Mouse (Mus musculus) ZHBTc4 (cell line): ENCODE measurements around the gene Igfbp7.

Source experiments
- DNase-seq: peaks from one replicate; pipeline ENCODE4 v3.0.0-alpha.2; 2011; ENCODE audit warnings: low read depth, low spot score

Gene Igfbp7

GRCm38 (mm10) chr5:77405455-77406057, 2.3 kb downstream of the Igfbp7 start:
- DNase-seq = no peak

GRCm38 (mm10) chr5:77404941-77405340, 2.9 kb downstream of the Igfbp7 start:
- DNase-seq = no peak

DNA sequence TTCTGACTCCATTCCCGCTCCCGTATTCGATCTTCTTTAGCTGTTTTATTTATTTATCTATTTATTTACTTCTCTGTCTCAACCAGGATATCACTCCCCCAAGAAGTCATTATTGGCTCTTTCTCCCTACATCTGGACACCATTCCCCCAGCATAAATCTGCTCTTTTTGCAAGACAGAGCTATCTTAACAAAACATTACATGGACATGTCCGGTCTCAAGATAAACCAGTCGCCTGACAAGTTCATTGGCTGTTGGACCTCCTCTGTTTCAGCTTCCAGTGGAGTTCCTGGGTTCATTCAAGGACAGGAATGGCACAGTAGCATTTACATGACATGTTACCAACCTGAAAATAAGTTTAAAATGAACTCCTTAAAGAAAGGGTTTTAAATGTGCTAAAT, 4.9 kb downstream of the Igfbp7 start:
- no peak for DNase-seq

DNA sequence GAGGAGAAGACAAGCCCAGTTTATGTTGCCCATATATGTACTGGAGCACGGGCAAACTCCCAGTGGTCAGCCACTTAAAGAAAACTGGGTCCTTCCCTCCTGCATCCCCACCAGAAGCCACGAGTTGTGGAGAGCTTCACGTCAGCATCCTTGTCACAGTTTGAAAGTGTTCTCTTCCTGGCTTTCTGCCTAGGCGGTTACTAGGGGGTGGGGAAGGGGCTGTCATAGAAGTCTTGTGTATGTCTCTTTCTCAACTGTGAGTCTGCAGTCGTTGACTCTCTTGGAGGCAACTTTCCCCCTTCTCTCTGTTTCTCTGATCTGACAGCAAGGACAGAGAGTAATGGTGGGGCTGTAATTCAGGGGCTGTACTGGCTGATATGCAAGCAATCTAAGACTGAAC, 5.7 kb downstream of the Igfbp7 start:
- no peak for DNase-seq

- no peak for DNase-seq
Observed at GRCm38 (mm10) chr5:77400823-77401222, 7.0 kb downstream of the Igfbp7 start.

DNA sequence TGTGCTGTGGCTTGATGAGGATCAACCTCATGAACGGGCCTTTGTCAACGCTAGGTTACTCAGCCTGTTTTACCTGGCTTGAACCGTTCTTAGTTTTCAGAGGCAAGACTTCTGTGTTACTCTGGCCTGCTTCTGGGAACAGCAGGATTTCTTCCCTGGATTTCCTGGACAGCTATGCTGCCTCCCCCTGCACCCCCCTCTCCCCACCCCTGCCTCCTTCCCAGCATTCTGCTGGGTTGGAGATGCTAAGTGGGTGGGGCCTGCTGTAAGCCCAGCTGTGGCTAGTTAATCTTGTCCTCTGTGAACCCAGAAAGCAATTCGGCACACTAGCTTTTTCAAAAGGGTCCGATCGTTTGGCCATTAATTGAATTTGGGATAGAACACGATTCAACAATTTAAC, 7.7 kb downstream of the Igfbp7 start:
- DNase-seq = peak; percentile 23

DNA sequence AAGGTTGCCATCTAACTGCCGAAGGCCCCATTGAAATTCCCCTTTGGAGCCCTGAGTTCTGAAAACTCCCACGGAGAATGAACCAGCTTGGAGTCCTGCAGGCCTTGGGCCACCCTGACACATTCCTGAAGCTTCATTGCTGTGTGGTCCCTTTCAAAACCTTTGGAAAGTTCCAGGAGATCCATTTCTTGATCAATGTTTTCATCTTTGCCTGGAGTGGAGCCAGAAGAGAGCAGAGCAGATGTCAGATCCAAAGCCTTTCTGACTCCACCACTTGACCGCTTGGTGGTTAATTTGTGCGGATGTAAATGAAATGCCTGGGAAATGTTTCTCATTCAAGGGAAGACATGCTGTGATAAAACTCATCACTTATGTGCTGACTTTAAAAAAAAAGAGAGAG, 8.8 kb downstream of the Igfbp7 start:
- no peak for DNase-seq

DNA sequence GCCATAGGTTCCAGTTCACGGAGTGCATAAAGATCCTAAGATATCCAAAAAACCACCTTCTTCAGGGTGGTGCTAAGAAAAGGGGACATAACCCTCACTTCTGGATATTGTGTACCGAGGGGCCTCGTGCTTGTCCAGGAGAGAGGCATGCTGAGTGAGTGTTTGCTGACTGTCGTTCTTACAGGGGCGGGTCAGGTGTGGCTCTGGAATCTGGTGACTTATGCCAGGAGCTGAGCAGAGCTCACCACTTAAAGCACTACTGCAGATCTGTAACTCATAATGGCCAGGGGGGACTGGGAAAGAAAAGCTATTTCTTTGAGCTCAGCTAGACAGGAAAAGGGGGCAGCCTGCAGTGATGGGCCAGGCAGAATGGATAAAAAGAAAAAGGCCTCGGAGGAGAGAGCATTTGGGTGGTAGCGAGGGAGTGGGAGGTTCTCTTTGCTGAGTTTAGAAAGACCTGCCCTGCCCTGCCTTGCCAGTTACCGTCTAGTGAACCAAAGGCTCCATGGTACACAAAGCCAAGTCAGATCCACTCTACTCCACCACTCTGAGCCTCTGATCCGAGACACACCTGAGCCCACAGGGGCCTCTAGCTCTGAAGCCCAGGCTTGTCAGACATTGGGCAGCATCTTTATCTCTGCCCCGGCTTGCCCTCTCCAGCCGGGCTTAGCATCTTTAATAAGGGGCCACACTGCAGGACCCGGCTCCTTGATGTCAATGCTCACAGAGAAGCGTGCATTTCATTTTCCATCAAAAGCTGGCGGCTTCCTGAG, 9.4 kb downstream of the Igfbp7 start:
- DNase-seq = no peak

- no peak for DNase-seq
Observed at GRCm38 (mm10) chr5:77393990-77394618, 13.7 kb downstream of the Igfbp7 start.

DNA sequence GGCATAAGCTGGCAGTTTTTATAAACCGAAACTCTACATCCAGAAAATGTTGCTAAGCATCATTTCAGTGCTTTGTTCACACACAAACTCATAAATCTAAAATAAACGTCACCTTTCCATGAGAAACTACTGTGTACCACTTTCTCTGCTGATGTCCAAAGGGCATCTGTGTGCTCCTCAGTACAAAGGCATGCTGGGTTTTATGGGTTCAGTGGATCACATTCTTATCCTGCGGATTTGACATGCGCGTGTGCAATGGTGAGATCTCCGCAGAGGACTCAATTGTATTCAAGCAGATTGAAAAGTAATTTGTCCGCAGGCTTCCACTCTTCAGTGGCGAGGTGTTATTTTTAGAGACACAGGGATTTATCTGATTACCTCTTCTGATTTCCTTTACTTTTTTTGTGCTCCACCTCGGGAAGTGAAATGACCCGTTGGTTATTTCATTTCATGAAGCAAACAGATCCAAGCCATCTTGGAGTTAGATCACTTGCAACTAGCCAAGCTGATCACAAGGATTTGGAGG, 14.7 kb downstream of the Igfbp7 start:
- DNase-seq = no peak

GRCm38 (mm10) chr5:77390272-77390671, 17.6 kb downstream of the Igfbp7 start:
- DNase-seq = no peak

DNA sequence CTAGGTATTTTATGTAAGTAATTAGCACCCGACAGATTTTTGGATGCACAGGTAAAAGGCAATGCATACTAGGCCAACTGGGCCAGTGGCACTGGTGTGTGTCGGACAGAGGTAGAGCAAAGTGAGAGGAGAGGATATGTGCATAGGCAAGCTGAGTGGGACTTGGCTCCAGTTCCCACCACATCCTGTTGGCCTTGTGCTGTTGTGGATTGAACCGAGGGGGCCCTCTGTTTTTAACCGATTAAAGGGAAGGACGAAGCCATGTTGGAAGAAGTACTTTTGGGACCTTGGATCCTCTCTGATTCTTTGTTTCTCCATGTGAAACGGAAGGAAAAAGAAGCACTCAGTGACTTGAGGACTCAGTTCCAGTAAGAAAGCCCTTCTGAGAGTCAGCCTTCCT, 19.5 kb downstream of the Igfbp7 start:
- DNase-seq = no peak

DNA sequence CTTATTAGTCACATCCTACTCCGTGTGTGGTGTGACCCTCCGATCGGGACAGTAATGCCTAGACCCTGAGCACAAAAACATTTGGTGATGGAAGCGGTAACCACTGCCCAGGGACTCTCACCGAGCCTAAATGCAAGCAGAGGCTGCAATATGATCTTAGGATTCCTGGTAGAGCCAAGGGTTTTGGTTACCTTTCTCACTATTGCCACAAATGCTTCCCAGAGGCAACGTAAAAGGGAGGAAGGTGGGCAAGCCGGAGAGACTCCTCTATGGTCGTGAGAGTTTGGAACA, 20.5 kb downstream of the Igfbp7 start:
- DNase-seq = no peak

GRCm38 (mm10) chr5:77386596-77387413, 21.0 kb downstream of the Igfbp7 start:
- DNase-seq = no peak

DNA sequence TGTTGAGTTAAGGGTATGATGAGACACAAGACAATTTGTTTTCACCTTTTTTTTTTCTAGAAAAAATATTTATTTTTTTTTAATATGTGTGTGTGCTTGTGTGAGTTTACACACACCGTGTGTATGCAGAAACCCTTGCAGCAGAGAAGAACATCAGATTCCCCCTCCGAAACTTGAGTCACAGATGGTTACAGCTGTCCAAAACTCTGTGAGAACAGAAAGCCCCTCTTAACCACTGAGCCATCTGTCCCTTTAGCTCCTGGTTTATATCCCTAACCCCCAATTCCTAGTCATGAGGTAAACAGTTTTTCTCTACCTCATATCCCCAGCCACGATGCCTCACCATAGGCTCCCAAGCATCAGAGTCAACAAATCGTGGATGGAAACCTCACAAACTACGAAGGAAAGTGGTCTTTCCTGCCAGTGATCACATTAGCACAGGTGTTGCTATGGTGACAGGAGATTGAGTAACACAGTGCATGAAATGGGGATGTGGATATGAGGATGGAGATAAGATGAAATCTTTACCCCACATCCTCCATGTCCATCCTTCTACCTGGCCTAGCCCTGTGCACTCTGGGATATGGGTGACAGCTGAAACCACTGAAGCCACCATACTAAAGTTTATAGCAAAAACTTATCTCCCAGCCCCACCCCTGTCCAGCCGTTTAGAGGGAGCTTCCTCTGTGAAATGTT, 21.8 kb downstream of the Igfbp7 start:
- no peak for DNase-seq

DNA sequence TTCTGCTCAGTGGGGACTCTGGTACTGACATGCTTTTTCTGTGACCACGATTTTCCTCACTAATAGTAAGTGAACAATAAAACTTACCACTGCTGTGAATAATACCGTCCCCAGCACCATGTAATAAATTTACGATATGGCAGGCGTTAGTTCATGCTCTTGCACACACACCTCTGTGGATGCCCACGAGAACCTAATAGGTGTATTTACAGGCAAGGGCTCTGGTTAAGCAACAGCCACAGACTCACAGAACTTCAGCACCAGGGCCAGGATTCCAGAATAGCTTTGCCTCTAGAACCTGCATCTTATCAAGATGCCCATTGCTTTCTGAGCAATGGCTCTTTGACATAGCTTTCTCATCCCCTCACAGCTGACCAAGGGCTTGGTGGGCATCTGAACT, 22.6 kb downstream of the Igfbp7 start:
- no peak for DNase-seq

DNA sequence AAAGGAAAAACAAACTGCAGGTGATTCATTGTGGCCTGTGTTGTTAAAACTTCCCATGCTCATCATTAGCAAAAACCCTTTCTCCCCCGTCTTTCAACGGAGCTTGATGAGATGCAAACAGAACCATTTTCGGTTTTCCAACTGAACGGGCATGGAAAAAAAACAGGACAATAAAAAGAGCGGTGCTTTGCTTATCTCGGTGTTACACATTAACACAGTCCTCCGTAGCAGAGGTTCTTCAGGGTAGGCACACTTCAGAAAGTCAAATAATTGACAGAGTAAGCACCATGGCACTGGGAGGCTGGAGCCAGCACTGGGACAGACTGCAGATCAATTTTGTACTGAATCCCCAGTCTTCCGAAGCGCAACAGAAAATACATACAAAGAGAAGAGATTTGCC, 23.1 kb downstream of the Igfbp7 start:
- no peak for DNase-seq

DNA sequence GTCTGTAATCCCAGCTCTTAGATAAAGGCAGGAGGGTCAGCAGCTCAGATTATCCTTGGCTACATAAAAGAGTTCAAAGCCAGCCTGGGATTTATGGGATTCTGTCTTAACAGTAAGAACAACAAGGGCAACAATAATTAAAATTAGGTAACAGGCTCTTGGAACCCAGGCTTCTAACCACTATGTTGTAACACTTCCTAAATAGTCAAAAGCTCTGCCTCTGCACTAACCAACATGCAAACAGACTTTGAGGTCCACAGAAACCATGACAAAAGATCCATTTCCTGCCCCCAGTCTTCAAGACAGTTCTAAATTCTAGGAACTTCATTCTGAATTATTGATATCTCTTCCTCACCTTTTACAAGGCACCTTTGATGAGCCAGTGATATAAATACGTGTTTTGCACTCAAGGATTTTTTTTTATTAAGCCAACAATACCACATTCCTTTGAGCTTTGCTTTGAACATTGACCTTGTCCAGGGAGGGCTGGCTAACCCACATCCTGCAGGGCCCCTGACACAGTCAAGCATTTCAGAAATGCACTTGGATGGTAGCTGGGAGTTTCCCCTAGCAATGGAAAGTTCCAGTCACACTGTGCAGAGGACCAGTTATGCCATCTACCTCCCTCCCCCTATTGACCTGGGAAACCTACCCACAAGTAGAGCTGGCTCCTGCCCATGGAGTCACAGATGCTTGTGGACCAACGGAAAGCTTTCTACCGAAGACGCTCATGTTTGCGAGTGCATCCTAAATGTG, 23.9 kb downstream of the Igfbp7 start:
- no peak for DNase-seq

- peak; percentile 61 for DNase-seq
Observed at GRCm38 (mm10) chr5:77381686-77382085, 26.2 kb downstream of the Igfbp7 start.

- no peak for DNase-seq
Observed at GRCm38 (mm10) chr5:77381283-77381682, 26.6 kb downstream of the Igfbp7 start.
